ENCODE assay signal across 12 mouse cellular contexts in genomic region chr3:25773908-25774307, GRCm38 (mm10).
DNase-seq lines count a peak whose midpoint lies in the region; ATAC-seq and TF ChIP-seq lines count a peak whose summit lies in the region.
"Had no signal": no experiment of that assay in that cellular context is flagged by ENCODE, and none has a peak within 500 bp of the region (broad histone marks: within the 10 kb centered on the region; RNA-seq: fewer than 3 reads in every experiment).

No protein-coding gene starts in this region.

- peaks cover 9% of the 10 kb centered on the region for H3K4me1 ChIP-seq in cortical plate, adult 2 months (ENCODE audit: control insufficient read depth, insufficient read depth, low read length)
- no peaks in the 10 kb centered on the region for H3K4me1 ChIP-seq in intestine, embryonic 16.5 days (ENCODE audit: control insufficient read depth, insufficient read depth, low read length)
- H3K4me1 ChIP-seq in kidney, embryonic 16.5 days (ENCODE audit: insufficient read depth, low read length), result no peaks in the 10 kb centered on the region
- H3K4me1 ChIP-seq in heart, embryonic 12.5 days (replicated peaks), result no peaks in the 10 kb centered on the region
- H3K4me1 ChIP-seq: heart, embryonic 13.5 days; limb, embryonic 15.5 days had no signal

- peak; percentile 60 for DNase-seq in Muller cell, postnatal 12 days (ENCODE audit: inconsistent ontology term)
- DNase-seq in layer of hippocampus, adult 18-20 months (ENCODE audit: low spot score in 2 of 2), result peak; percentile 45 to 69
- peak; percentile 36 to 40 for DNase-seq in left cerebral cortex, postnatal 36 days (ENCODE audit: low spot score in 2 of 2)
- no peak for DNase-seq in gastrocnemius, postnatal 36 days
- DNase-seq: kidney, adult 2 months; lung, postnatal 10 days had no signal

- intact Hi-C loops in left cerebral cortex, postnatal 36 days (cut with DNase I), result no loop called here
- intact Hi-C loops in gastrocnemius, postnatal 36 days (cut with DNase I), result no loop called here

- no peak overlapping the region for H3K27ac ChIP-seq in cortical plate, adult 2 months (ENCODE audit: insufficient read depth, low read length)
- H3K27ac ChIP-seq in intestine, embryonic 16.5 days (ENCODE audit: low read length), result no peak overlapping the region
- H3K27ac ChIP-seq in kidney, embryonic 16.5 days (ENCODE audit: low read length), result no peak overlapping the region
- no peak overlapping the region for H3K27ac ChIP-seq in heart, embryonic 12.5 days (ENCODE audit: poor library complexity, severe bottlenecking)
- H3K27ac ChIP-seq: heart, embryonic 13.5 days; limb, embryonic 15.5 days had no signal

- H3K4me3 ChIP-seq in cortical plate, adult 2 months (ENCODE audit: insufficient read depth, low read length), result no peak overlapping the region
- no peak overlapping the region for H3K4me3 ChIP-seq in intestine, embryonic 16.5 days (ENCODE audit: low read length)
- H3K4me3 ChIP-seq in kidney, embryonic 16.5 days (ENCODE audit: low read length), result no peak overlapping the region
- no peak overlapping the region for H3K4me3 ChIP-seq in heart, embryonic 12.5 days
- H3K4me3 ChIP-seq: heart, embryonic 13.5 days; limb, embryonic 15.5 days had no signal

- no peaks in the 10 kb centered on the region for H3K36me3 ChIP-seq in intestine, embryonic 16.5 days (ENCODE audit: control insufficient read depth, insufficient read depth, low read length)
- no peaks in the 10 kb centered on the region for H3K36me3 ChIP-seq in kidney, embryonic 16.5 days (ENCODE audit: insufficient read depth, low read length)
- H3K36me3 ChIP-seq in heart, embryonic 12.5 days, result no peaks in the 10 kb centered on the region
- H3K36me3 ChIP-seq: heart, embryonic 13.5 days; limb, embryonic 15.5 days had no signal

- WGBS in intestine, embryonic 16.5 days, result 68% methylated on average over 4 of the region's 4 CpGs
- 63% methylated on average over 4 of the region's 4 CpGs for WGBS in kidney, embryonic 16.5 days
- 72% methylated on average over 4 of the region's 4 CpGs for WGBS in heart, embryonic 12.5 days

- no peak for TF ChIP-seq POLR2A in cortical plate, adult 2 months (IDR thresholded peaks at IDR 0.05; ENCODE audit: extremely low read depth, insufficient read depth, low read length)

- H3K4me2 ChIP-seq in intestine, embryonic 16.5 days (ENCODE audit: low read depth, low read length), result no peak overlapping the region
- no peak overlapping the region for H3K4me2 ChIP-seq in kidney, embryonic 16.5 days (replicated peaks; ENCODE audit: low read depth, low read length)
- no peak overlapping the region for H3K4me2 ChIP-seq in heart, embryonic 12.5 days
- H3K4me2 ChIP-seq: heart, embryonic 13.5 days; limb, embryonic 15.5 days had no signal

- H3K9ac ChIP-seq in intestine, embryonic 16.5 days (ENCODE audit: low read depth, low read length), result no peak overlapping the region
- no peak overlapping the region for H3K9ac ChIP-seq in kidney, embryonic 16.5 days (replicated peaks; ENCODE audit: low read length)
- no peak overlapping the region for H3K9ac ChIP-seq in heart, embryonic 12.5 days
- H3K9ac ChIP-seq: heart, embryonic 13.5 days; limb, embryonic 15.5 days had no signal

- H3K9me3 ChIP-seq in intestine, embryonic 16.5 days (ENCODE audit: control insufficient read depth, low read length), result no peaks in the 10 kb centered on the region
- H3K9me3 ChIP-seq in kidney, embryonic 16.5 days (ENCODE audit: low read length), result no peaks in the 10 kb centered on the region
- no peaks in the 10 kb centered on the region for H3K9me3 ChIP-seq in heart, embryonic 12.5 days (replicated peaks)
- H3K9me3 ChIP-seq: heart, embryonic 13.5 days; limb, embryonic 15.5 days had no signal

- TF ChIP-seq CTCF in cortical plate, adult 2 months (IDR thresholded peaks at IDR 0.05; ENCODE audit: extremely low read depth, insufficient read depth, low read length), result peak; percentile 28; the same call in 1 of the 2 replicates

- no peaks in the 10 kb centered on the region for H3K27me3 ChIP-seq in intestine, embryonic 16.5 days (replicated peaks; ENCODE audit: control insufficient read depth, insufficient read depth, low read length)
- H3K27me3 ChIP-seq in kidney, embryonic 16.5 days (ENCODE audit: insufficient read depth, low read length), result no peaks in the 10 kb centered on the region
- H3K27me3 ChIP-seq in heart, embryonic 12.5 days (replicated peaks), result no peaks in the 10 kb centered on the region
- H3K27me3 ChIP-seq: heart, embryonic 13.5 days; limb, embryonic 15.5 days had no signal

- no peak for ATAC-seq in intestine, embryonic 16.5 days
- ATAC-seq in kidney, embryonic 16.5 days (ENCODE audit: low FRiP score, low TSS enrichment), result no peak
- no peak for ATAC-seq in heart, embryonic 12.5 days (ENCODE audit: insufficient number of reproducible peaks, low FRiP score)

Comparison
In these comparisons a context has a peak if more than half of its experiments do, and no peak if none do; other contexts are left out.
1. DNase-seq: peak in Muller cell, postnatal 12 days (single experiment), layer of hippocampus, adult 18-20 months (2 of 2) and left cerebral cortex, postnatal 36 days (2 of 2); none in gastrocnemius, postnatal 36 days (0 of 2).